Mouse (Mus musculus): ENCODE results near the gene Bzw1.

Bzw1 gene

DNA sequence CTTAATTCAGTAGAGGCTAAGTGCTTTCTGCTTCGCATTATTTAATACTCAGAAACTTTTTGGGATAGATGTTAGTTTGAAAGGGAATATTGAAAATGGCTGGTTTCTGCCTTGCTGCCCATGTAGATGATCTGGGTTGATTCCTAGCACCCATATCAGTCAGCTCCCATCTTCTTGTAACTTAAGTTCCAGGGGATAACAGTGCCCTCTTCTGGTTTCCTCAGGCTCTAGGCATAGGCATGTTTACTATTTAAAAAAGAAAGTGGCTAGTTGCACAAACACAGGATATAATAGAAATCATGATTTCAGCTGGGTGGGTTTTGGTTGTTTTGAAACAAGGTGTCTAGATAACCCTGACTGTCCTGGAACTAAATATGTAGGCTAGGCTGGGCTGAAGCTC lies 3.5 kb downstream of the Bzw1 start:
- DNase-seq (ENCODE audit: low spot score): no peak

- DNase-seq (ENCODE audit: low spot score): no peak
Observed at GRCm38 (mm10) chr1:58397731-58398130, 5.0 kb downstream of the Bzw1 start.

GRCm38 (mm10) chr1:58401396-58401795 lies 8.7 kb downstream of the Bzw1 start:
- DNase-seq (ENCODE audit: low spot score): no peak

- DNase-seq (ENCODE audit: low spot score): no peak
Observed at GRCm38 (mm10) chr1:58403745-58404144, 11.0 kb downstream of the Bzw1 start.

DNA sequence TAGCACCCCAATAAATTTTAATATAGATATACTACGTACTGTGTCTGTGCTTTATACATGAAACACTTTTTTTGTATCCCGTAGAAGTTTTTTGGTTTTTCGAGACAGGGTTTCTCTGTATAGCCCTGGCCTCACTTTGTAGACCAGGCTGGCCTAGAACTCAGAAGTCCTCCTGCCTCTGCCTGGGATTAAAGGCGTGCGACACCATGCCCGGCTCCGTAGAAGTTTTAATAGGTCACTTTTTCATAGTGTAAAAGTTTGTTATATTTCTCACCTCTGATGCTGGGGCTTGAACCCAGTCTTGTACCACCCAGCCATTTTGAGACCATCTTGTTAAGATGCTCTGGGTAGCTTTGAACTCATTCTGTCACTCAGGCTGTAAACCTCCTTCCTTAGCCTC lies 14.6 kb downstream of the Bzw1 start:
- DNase-seq (ENCODE audit: low spot score): no peak

DNA sequence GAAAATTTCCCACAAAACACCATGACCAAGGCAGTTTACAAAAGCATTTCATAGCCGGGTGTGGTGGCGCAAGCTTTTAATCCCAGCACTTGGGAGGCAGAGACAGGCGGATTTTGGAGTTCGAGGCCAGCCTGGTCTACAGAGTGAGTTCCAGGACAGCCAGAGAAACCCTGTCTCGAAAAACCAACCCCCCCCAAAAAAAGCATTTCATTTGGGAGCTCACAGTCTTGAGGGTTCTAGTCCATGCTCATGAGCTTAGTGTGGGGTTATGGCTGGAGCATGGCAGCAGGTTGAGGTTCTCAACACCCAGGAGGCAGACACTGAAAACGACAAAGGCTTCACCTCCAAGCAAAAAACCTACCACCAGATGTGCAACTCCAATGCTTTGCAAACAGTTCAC lies 15.4 kb downstream of the Bzw1 start:
- no peak for DNase-seq (ENCODE audit: low spot score)

DNA sequence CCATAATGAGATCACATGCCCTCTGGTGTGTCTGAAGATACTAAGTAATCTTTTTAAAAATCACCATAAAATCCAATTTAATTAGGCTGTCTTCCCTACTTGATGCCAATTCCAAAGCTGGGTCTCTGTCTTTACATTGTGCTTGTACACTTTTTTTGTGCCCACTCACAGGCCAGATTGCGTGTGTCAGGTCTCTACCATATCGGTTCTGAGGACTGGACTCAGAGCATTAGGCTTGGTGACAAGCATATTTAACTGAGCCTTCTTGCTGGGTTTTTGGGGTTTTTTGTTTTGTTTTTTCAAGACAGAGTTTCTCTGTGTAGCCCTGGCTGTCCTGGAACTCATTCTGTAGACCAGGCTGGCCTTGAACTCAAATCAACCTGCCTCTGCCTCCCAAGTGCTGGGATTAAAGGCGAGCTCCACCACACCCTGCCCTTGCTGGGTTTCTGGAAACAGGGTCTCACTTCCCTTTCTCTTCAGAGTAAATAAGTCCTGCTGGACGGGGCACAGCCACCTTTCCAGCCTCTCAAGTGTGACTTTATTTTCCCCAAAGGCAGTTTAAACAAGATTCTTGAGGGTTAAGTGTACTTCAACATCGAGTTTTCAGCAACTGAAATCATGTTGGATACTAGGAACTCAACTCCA lies 17.0 kb downstream of the Bzw1 start:
- DNase-seq (ENCODE audit: low spot score): no peak

- no peak for DNase-seq (ENCODE audit: low spot score)
Observed at GRCm38 (mm10) chr1:58410198-58410588, 17.5 kb downstream of the Bzw1 start.

GRCm38 (mm10) chr1:58410776-58411175 lies 18.1 kb downstream of the Bzw1 start:
- no peak for DNase-seq (ENCODE audit: low spot score)

- no peak for DNase-seq (ENCODE audit: low spot score)
Observed at GRCm38 (mm10) chr1:58415442-58415841, 22.7 kb downstream of the Bzw1 start.

- DNase-seq (ENCODE audit: low spot score): no peak
Observed at GRCm38 (mm10) chr1:58416048-58416447, 23.4 kb downstream of the Bzw1 start.

DNA sequence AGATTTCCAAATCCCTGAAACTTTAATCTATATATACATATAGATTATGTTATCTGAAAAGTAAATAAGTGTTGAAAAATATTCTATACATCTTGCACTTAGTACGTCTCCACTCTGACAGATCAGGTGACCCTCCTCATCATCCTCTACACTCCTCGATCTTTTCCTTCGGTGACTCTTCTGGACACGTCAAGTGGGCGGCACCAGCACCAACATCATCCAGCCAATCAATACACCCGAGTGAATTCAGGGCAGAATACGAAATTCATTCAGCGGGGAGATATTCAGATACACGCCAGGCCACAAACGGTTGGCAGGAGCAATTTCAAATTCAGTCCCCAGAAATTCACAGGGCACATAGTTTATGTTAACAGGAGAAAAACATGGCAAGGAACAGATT lies 27.3 kb downstream of the Bzw1 start:
- DNase-seq (ENCODE audit: low spot score): no peak

DNA sequence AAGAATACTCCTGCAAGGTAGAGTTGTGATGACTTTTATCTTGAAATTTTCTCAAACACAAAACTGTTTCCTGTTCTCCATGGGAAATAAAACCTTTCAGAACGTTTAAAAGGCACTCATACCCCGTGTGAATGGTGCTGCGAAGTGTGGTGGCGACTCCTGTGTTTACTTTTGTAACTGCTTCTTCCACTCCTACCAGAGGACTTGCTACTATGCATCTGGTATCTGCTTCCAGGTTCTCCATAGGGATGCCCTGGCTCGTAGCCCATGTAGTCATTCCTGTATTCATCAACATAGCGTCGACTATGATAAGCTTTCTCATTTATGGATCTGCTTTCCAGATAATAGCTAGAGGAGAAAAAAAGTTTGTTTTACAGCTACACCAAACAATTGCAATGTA lies 28.3 kb downstream of the Bzw1 start:
- no peak for DNase-seq (ENCODE audit: low spot score)

DNA sequence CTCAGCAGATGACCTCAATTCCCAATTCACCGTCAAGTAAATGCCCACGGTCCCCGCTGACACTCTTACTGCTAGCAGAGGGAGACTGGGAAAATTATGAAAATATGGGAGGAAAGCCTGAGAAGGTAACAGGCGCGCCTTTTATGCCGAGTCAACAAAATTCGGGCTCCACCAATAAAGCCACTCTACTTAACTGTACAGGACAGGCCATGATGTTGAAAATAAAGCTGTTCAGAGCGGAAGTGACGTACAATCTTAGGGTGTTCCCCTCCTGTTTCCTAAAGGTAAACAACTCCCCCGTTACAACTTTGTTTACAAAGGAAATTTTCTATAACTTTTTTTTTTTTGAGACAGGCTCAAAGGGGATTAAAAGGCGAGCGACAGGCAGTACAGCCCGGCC lies 30.2 kb downstream of the Bzw1 start:
- no peak for DNase-seq (ENCODE audit: low spot score)

DNA sequence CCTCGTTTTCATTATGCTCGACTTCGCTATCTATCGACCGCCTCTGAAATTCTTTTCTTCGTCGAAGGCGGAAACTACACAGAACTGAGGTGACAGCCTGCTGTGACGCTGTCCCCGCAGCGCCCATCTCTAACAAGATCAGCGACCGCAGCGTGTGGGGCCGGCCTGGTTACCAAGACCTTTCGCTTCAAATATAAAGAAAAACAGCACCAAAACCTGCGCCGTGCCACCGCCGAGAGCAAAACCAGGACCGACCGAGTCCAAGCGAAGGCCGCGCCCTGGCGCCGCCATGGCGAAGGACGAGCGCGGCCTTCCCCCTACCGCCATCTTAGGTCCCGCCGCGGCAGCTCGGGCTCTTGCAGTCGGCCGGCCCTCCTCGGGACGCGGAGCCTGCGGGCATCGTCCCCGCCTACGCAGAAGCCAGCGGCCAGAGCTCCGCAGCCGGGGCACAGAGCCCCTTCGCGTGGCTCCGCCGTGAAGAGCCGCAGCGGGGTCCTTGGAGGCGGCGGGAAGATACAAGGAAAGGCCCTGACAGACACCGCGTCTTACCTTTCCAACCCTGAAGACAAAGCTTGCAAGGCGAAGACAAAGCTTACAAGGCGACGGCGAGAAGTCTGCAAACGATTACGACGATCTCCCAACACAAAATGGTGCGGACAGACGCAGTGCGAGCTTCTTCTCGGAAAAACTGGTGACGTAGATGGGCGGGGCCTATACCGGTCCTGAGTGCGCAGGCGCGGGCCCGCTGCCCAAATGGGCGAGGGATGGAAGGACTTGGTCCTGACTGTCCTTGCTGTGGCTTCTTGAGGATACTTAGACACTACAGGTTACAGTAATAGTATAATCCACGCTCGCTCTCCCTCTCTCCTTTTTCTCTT lies 30.9 kb downstream of the Bzw1 start, which contains the start of gene Clk1:
TSS of gene Clk1 (minus strand) at position 696 of the 878 bp plus-strand sequence.
- peak; percentile 89 for DNase-seq (ENCODE audit: low spot score)

DNA sequence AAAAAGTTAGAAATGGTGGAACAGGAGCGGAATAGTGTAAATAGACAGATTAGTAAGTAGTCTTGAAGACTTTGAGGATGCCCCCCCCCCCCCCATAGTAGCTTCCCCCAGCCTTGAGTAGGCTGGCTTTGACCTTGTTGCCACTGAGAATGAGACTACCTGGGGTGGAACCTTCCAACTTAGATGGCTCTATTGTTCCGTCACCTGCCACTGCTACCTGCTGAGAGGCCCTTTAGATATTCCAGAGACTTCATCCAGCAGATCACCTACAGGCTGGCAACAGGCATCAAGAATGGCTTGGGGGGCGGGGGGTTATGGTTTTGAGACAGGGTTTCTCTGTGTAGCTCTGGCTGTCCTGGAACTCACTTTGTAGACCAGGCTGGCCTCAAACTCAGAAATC lies 31.9 kb downstream of the Bzw1 start:
- no peak for DNase-seq (ENCODE audit: low spot score)

GRCm38 (mm10) chr1:58444691-58445090 lies 52.0 kb downstream of the Bzw1 start:
- no peak for DNase-seq (ENCODE audit: low spot score)

GRCm38 (mm10) chr1:58445143-58445722 lies 52.5 kb downstream of the Bzw1 start, which contains the start of the genes Nif3l1 and Ppil3:
Gene Nif3l1 (plus strand): TSS chr1:58445151.
Gene Ppil3 (minus strand): TSS chr1:58445486.
- peak; percentile 26 for DNase-seq (ENCODE audit: low spot score)

GRCm38 (mm10) chr1:58445861-58446260 lies 53.2 kb downstream of the Bzw1 start:
- DNase-seq (ENCODE audit: low spot score): no peak

DNA sequence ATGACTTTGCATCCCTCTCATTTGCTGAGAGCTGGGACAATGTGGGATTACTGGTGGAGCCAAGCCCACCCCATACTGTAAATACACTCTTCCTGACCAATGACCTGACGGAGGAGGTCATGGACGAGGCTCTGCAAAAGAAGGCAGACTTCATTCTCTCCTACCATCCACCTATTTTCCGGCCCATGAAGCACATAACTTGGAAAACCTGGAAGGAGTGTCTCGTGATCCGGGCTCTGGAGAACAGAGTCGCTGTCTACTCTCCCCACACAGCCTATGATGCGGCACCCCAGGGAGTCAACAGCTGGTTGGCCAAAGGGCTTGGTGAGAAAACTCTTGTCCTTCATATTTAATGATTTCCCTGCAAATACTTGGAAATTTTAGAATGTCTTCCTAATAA lies 55.1 kb downstream of the Bzw1 start:
- DNase-seq (ENCODE audit: low spot score): no peak

GRCm38 (mm10) chr1:58448396-58448795 lies 55.7 kb downstream of the Bzw1 start:
- DNase-seq (ENCODE audit: low spot score): no peak

DNA sequence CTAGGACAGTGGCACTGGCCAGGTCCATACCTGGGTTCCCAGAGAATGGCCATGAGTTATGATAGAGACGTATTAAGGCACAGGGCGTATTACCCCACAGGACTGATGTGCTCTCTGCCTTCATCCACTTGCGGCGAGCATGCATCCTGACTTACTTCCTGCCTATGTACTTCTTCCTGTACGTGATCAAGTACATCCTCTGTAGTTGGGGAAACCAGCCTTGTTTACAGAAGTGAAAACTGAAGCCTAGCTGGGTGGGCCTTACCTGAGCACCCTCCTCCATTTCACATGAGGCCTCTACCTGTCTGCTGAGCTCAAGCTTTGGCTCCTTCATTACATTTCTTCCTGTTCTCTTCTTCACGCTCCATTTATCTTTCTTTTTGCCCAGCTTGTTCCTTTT lies 61.6 kb downstream of the Bzw1 start:
- no peak for DNase-seq (ENCODE audit: low spot score)
